Mouse (Mus musculus) hindlimb bud, embryonic 11.5 days (tissue): ENCODE measurements at regions not wholly inside any gene's neighbourhood (a gene's known extent, or its start where the extent isn't known, plus 50 kb on each side); places are given as distances from the start of the nearest gene placed in this dataset.

ENCODE experiments used
- DNase-seq: peaks from one replicate; pipeline ENCODE4 v3.0.0-alpha.2; 2012; ENCODE audit warnings: low read depth, low spot score; ENCODE audit errors: extremely low spot score

- DNase-seq, result no peak
These were observed 78.7 kb upstream of the Cntln start for GRCm38 (mm10) chr4:84805431-84805830.

DNA sequence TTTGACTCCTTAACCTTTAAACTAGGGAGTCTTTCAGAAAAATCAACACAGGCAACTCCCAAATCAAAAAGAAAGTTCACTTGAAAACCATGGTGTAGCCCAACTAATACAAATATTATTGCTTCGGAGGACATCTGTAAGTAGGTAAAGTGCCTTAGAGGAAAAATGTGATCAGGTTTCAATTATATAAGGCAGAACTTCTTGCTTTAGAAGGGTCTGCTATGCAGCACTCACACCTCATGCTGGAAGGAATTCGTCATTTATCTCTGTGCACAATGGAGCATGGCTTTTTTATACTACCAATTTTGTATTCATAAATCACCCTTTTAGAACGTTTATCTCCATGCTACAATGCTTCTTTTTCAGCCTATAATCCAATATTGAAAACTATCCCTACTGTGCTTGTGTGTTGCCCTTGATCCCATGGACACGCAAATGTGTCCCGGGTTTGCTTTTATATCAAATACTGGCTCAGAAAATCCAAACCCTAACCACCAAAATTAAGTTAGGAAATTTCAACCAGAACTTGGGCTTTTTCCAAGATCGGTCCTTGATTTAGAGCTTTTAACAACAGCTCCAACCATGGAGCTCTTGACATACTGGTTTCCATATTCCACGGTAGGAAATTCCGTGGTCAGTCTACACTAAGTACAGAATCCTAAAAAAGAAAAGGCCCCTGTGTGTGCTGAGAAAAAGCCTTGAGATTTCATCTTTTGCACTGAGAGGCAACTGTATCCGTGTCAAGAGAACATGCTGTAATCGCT is 90.8 kb upstream of the Cntln start:
- DNase-seq, result peak; percentile 26

GRCm38 (mm10) chr4:84786583-84786982 is 97.5 kb upstream of the Cntln start:
- DNase-seq, result no peak

- DNase-seq, result no peak
These were observed 93.1 kb upstream of the Bnc2 start for GRCm38 (mm10) chr4:84768161-84768560.

- DNase-seq, result no peak
These were observed 91.8 kb upstream of the Bnc2 start for GRCm38 (mm10) chr4:84766708-84767425.

GRCm38 (mm10) chr4:84757172-84757571 is 82.1 kb upstream of the Bnc2 start:
- no peak for DNase-seq

DNA sequence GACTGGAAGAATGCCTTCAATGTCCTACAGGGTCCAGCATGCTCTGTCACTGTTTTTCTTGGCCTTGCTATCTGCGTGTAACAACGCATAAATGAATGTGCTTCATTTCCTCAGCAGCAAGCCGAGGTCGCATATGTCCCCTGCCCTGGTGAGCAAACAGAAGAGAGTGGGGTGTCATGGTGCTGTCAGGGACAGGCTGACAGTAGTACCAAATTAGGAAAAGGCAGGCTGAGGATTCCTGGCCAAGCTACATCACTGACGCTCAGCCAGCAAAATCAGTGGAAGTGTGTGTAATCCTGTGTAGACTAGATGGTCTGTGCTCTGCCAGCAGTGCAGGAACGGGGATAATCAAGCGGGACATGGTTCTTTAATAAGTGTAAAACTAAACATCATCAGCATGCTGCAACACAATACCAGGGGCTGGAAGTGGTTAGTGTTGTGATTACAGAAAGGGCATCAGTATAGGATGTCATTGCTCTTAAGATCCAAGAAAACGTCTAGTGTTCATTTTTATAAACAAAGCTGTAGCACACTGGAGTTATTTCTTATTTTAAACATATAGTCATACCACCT is 77.6 kb upstream of the Bnc2 start:
- no peak for DNase-seq

- peak; percentile 62 for DNase-seq
These were observed 66.2 kb upstream of the Bnc2 start for GRCm38 (mm10) chr4:84741301-84741700.

GRCm38 (mm10) chr4:84740816-84741215 is 65.7 kb upstream of the Bnc2 start:
- DNase-seq, result no peak
